Mouse (Mus musculus) layer of hippocampus, postnatal 14 days (tissue): ENCODE data around the gene Olfr448. TPM values are rescaled to one million over a fixed set of nuclear protein-coding genes. Genes with fewer than 3 reads are reported as not detected.

Source experiments
- DNase-seq, 2 experiments: peaks; one replicate each; pipeline ENCODE4 v3.0.0; 2021 to 2022; ENCODE audit warnings: low spot score in 2 of 2, mixed read lengths in 1 of 2
- long read RNA-seq, 2 experiments: library from polyadenylated mRNA; stranded (forward); transcript quantifications; one replicate each; pipeline ENCODE4 v2.0.0; 2021
- total RNA-seq, 2 experiments: library from RNA; stranded (reverse); gene quantifications; 2 replicates each; pipeline ENCODE4 v1.2.3; 2021

Olfr448 gene
- not detected for total RNA-seq
- long read RNA-seq, experiment 1 = 0 reads
- long read RNA-seq, experiment 2 = 0 reads

DNA sequence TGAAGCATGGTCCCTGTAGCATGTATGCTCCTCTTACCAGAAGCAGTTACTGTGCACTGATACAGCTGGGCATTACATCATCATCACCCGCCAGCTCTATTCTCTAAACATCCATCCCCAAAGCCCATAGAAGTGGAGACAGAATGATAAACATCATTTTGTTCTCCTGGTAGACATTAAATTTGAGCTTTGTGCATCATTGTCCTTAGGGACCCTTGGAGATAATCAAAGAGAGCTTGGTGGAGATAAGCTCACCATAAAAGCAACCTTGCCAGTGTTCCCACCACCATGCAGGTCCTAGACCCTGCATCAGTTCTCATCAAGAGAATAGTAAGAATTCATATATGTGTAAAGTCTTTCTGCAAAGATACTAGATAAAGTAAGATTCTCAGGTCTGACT, at the start of gene Olfr448:
TSS of gene Olfr448 (plus strand) at position 301 of the 400 bp plus-strand sequence.
- DNase-seq = no peak

- DNase-seq = peak; percentile 7 to 85
These were observed 29.9 kb upstream of the Olfr448 start for GRCm38 (mm10) chr6:42860222-42860819.

GRCm38 (mm10) chr6:42869695-42870094, 20.5 kb upstream of the Olfr448 start:
- DNase-seq = no peak

GRCm38 (mm10) chr6:42876323-42876722, 13.9 kb upstream of the Olfr448 start:
- no peak for DNase-seq

- no peak for DNase-seq
These were observed 10.1 kb downstream of the Olfr448 start for GRCm38 (mm10) chr6:42900345-42900744.

DNA sequence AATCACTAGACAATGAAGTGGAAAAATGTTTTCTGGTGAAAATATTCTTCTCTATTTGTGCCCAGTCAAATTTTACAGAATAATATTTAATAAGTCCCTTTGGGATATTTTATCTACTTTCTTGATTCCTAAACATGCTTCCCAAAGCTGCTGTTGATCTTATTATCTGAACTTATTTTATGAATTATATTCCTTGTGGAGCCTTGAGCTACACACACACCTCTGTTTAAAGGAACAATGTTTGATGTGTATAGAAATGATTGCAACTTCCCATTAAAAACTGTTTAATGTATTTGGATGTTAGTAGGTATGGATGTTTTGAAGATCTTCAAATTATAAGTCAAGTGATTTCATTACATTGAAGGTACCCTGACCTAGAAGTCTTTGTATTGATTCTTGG, 18.3 kb downstream of the Olfr448 start, which contains the start of gene Olfr447:
TSS of gene Olfr447 (plus strand) at position 301 of the 400 bp plus-strand sequence.
- DNase-seq = no peak

DNA sequence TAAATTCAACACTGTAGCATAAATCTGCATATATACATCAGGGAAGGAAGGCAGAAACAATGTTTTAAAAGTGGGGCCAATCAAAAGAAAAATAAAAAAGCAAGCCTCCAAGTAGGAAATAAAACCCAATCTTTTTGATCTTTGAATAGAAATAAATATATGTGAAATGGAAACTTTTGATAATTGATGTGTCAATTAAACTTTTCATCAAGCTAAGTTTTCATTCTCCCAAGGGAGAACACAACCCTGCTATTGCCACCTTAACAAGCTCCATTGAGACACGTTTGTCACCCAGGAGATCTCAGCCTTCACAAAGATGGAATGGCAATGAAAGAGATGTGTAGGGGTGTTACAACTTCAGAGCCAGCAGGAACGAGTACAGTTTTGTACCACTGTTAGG, 30.8 kb downstream of the Olfr448 start, which contains the start of gene Olfr446:
TSS of gene Olfr446 (plus strand) at position 301 of the 400 bp plus-strand sequence.
- DNase-seq = no peak

Other genes with a start within 250 kb of the Olfr448 start
- gene Tcaf2, start 245.2 kb upstream of the Olfr448 start, total RNA-seq = 1 to 10 TPM; 1.0 to 1.1 TPM
- gene Tcaf1, start 180.4 kb upstream of the Olfr448 start, total RNA-seq = 100 to 1,000 TPM; 210 to 212 TPM
- gene Olfr453, start 151.1 kb upstream of the Olfr448 start, total RNA-seq = not detected
- gene Olfr38, start 134.0 kb upstream of the Olfr448 start, total RNA-seq = not detected
- gene Olfr452, start 105.3 kb upstream of the Olfr448 start, total RNA-seq = not detected
- not detected for gene Olfr450, start 78.5 kb upstream of the Olfr448 start, total RNA-seq
- gene Olfr449, start 56.1 kb upstream of the Olfr448 start, total RNA-seq = not detected
- not detected for gene Olfr447, start 18.4 kb downstream of the Olfr448 start, total RNA-seq
- not detected for gene Olfr446, start 30.9 kb downstream of the Olfr448 start, total RNA-seq
- not detected for gene Olfr444, start 58.6 kb downstream of the Olfr448 start, total RNA-seq
- gene Olfr441, start 215.9 kb downstream of the Olfr448 start, total RNA-seq = not detected